Mouse (Mus musculus): ENCODE measurements around the gene Psmd5.

DNA sequence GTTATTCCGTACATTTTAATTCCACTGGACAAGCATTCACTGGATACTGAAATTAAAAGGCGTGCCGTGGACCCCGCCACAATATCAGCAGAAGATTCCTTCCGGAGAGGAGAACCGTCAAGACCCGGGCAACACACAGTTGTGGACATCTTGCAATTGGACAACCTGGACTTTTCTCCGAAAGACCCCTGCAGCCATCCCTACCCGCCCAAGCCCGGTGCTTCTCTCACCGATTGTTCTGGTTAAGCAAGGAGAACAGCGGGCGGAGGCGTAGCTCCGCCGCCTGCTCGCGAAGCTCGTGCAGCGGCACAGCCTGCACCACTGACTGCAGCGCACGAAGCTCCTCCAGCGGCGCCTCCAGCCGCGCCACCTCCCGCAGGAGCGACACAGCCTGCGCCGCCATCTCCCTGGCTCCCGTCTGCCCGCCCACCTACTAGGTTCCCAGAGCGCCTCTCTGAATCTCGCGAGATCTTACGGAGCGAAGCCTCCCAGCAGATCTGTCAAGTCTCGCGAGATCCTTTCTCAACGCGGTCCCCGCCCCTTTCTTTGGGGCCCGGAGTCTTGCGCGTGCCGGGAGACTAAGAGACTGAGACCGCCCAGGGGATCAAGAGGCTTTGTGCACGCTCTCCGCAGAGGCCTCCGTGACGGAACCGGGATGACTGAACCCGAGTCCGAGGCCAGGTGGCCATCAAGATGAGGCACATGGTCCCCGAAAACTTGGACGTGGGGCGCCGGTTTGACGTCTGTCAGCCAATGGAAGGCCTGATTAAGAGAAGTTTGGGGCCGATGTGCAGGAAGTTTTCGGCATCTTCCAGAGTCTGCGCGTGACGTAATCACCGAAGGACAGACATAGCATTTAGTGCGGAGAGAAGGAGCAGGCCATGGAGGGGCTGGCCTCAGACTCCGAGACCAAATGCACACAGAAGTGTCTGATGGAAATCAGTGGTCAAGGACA is 4.0 kb downstream of the Psmd5 start:
- no peak for TF ChIP-seq CTCF (conservative IDR thresholded peaks at IDR 0.05; ENCODE audit: insufficient read depth, insufficient read length, low read depth, low read length)
- TF ChIP-seq POLR2A (IDR thresholded peaks at IDR 0.05; ENCODE audit: low read depth, low read length), result peak; percentile 89

Measured in kidney, adult 2 months (tissue).